Mouse (Mus musculus) erythroblast, embryonic 14.5 days (primary cell): Measurements from ENCODE around the gene Olfr1390. TPM values are rescaled to one million over a fixed set of nuclear protein-coding genes. Genes with fewer than 3 reads are reported as not detected.
"Not testable (repeated sequence)": the region's sequence is repeated elsewhere in the genome, so short reads cannot be mapped to it uniquely, and the experiment has no call there.

ENCODE experiments used
- H3K27me3 ChIP-seq: 2 replicates; pipeline ENCODE4 v1.6.1; 2012; ENCODE audit warnings: inconsistent platforms; ENCODE audit not compliant: control insufficient read depth
- H3K36me3 ChIP-seq: 2 replicates; pipeline ENCODE4 v1.6.1; 2012; ENCODE audit warnings: mild to moderate bottlenecking, inconsistent platforms; ENCODE audit not compliant: control insufficient read depth
- H3K4me1 ChIP-seq: 2 replicates; pipeline ENCODE4 v1.6.1; 2012; ENCODE audit warnings: inconsistent platforms; ENCODE audit not compliant: control insufficient read depth
- H3K4me3 ChIP-seq: replicated peaks from 2 replicates; pipeline ENCODE3; 2012; ENCODE audit warnings: moderate library complexity, mild to moderate bottlenecking, inconsistent platforms
- H3K9me3 ChIP-seq: 2 replicates; pipeline ENCODE4 v1.6.1; 2012; ENCODE audit warnings: low read length, inconsistent platforms, mixed read lengths; ENCODE audit not compliant: control insufficient read depth
- GATA1 ChIP-seq: IDR thresholded peaks from 2 replicates; pipeline ENCODE4 v1.6.1; 2012; ENCODE audit warnings: low read length, inconsistent platforms, mixed read lengths
- TAL1 ChIP-seq: IDR thresholded peaks from 3 replicates; pipeline ENCODE4 v1.6.1; 2012; ENCODE audit warnings: low read length, inconsistent platforms, mixed read lengths
- polyA plus RNA-seq: library from polyadenylated mRNA; stranded (reverse); fragments of >175 nt; gene quantifications from 2 replicates; pipeline ENCODE4 v1.2.3, GENCODE M21; 2012

The Olfr1390 gene
- not detected in 2 replicates for polyA plus RNA-seq

- Histone ChIP-seq H3K4me1 (no peaks in the 10 kb centered on the region), H3K4me3 (no peak within 1 kb of the TSS), H3K27me3 (no peaks in the 10 kb centered on the region), H3K36me3 (no peaks in the 10 kb centered on the region), H3K9me3 (no peaks in the 10 kb centered on the region)
- TF ChIP-seq TAL1: no peak
- no peak for TF ChIP-seq GATA1
Observed at GRCm38 (mm10) chr11:49334888-49335287, at the start of gene Olfr1390. Gene Olfr1390 (plus strand): TSS chr11:49335188.

- no peaks in the 10 kb centered on the region for H3K9me3 ChIP-seq
Observed at GRCm38 (mm10) chr11:49287251-49287650, 47.7 kb upstream of the Olfr1390 start.

GRCm38 (mm10) chr11:49292777-49293176, 42.2 kb upstream of the Olfr1390 start:
- H3K36me3 ChIP-seq: no peaks in the 10 kb centered on the region
- no peaks in the 10 kb centered on the region for H3K4me1 ChIP-seq
- H3K9me3 ChIP-seq: no peaks in the 10 kb centered on the region
- no peak overlapping the region for H3K4me3 ChIP-seq
- H3K27me3 ChIP-seq: no peaks in the 10 kb centered on the region
- no peak for TF ChIP-seq GATA1
- TF ChIP-seq TAL1: no peak

More at GRCm38 (mm10) chr11:49287251-49287650, 47.7 kb upstream of the Olfr1390 start:
- TF ChIP-seq GATA1 (no peak), TAL1 (no peak)
- H3K4me1 ChIP-seq: no peaks in the 10 kb centered on the region
- H3K27me3 ChIP-seq: no peaks in the 10 kb centered on the region
- H3K4me3 ChIP-seq: no peak overlapping the region
- H3K36me3 ChIP-seq: no peaks in the 10 kb centered on the region

DNA sequence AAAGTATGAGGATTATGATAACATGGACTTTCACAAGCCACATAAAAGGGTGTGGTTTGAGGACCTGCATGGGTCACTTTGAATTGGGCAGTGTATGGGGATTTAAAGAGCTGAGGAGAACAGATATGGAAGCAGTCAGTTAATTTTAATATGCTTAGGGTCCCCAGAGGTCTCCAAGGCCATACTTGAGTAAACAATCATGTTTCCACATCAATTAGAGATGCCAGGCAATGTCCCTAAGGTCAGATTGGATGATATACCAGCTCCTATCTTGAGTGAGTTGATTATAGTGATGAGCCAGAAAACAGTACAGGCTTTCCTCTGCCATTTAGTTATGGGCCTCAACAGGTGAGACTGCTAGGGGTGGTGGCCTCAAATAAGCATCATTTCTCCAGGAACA, 30.5 kb upstream of the Olfr1390 start, which contains the start of gene Olfr10:
TSS of gene Olfr10 (plus strand) at position 301 of the 400 bp plus-strand sequence.
- H3K27me3 ChIP-seq: no peaks in the 10 kb centered on the region
- no peak within 1 kb of the TSS for H3K4me3 ChIP-seq
- no peaks in the 10 kb centered on the region for H3K36me3 ChIP-seq
- H3K9me3 ChIP-seq: no peaks in the 10 kb centered on the region
- H3K4me1 ChIP-seq: no peaks in the 10 kb centered on the region
- no peak for TF ChIP-seq GATA1
- no peak for TF ChIP-seq TAL1

DNA sequence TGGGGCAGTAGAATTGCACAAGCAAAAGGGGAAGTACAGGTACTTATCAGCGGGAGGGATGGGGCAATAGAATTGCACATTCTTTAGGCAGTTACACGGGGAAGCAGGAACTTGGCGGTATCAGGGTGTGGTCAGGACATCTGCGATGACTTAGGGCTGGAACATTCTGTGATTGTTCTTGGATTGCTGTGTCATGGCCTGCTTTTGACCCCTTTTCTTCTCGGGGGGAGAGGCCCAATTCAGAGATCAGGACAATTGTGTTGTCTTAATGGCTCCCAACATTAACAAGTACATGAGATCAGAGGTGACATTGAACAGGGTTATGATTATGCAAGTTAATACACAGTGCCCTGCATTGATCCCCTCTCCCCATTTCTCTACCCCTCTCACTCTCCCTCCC, 26.4 kb upstream of the Olfr1390 start:
- H3K36me3 ChIP-seq, H3K4me3 ChIP-seq, H3K9me3 ChIP-seq, H3K4me1 ChIP-seq, H3K27me3 ChIP-seq: not testable (repeated sequence)

DNA sequence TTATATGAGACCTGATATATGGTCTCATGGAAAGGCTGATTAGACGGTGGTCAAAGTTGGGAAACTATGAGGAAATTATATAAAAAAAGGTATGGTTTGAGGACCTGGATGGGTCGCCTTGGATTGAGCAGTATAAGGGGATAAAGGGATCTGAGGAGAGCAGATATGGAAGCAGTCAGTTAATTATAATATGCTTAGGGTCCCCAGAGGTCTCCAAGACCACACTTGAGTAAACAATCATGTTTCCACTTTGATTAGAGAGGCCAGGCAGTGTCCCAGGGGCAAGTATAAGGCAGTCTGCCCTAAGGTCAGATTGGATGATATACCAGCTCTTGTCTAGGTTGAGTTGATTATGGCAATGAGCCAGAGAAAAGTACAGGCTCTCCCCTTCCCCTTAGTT, 12.5 kb upstream of the Olfr1390 start, which contains the start of gene Olfr1391:
TSS of gene Olfr1391 (plus strand) at position 301 of the 400 bp plus-strand sequence.
- Histone ChIP-seq H3K36me3 (no peaks in the 10 kb centered on the region), H3K9me3 (no peaks in the 10 kb centered on the region), H3K27me3 (no peaks in the 10 kb centered on the region), H3K4me1 (no peaks in the 10 kb centered on the region), H3K4me3 (no peak within 1 kb of the TSS)
- TF ChIP-seq TAL1 (no peak), GATA1 (no peak)

GRCm38 (mm10) chr11:49326726-49327125, 8.3 kb upstream of the Olfr1390 start:
- Histone ChIP-seq H3K36me3 (no peaks in the 10 kb centered on the region), H3K9me3 (no peaks in the 10 kb centered on the region), H3K27me3 (no peaks in the 10 kb centered on the region), H3K4me3 (no peak overlapping the region), H3K4me1 (no peaks in the 10 kb centered on the region)
- TF ChIP-seq GATA1 (no peak), TAL1 (no peak)

GRCm38 (mm10) chr11:49329686-49330085, 5.3 kb upstream of the Olfr1390 start:
- Histone ChIP-seq H3K27me3 (no peaks in the 10 kb centered on the region), H3K4me1 (no peaks in the 10 kb centered on the region), H3K4me3 (no peak overlapping the region), H3K9me3 (no peaks in the 10 kb centered on the region), H3K36me3 (no peaks in the 10 kb centered on the region)
- TF ChIP-seq TAL1 (no peak), GATA1 (no peak)

DNA sequence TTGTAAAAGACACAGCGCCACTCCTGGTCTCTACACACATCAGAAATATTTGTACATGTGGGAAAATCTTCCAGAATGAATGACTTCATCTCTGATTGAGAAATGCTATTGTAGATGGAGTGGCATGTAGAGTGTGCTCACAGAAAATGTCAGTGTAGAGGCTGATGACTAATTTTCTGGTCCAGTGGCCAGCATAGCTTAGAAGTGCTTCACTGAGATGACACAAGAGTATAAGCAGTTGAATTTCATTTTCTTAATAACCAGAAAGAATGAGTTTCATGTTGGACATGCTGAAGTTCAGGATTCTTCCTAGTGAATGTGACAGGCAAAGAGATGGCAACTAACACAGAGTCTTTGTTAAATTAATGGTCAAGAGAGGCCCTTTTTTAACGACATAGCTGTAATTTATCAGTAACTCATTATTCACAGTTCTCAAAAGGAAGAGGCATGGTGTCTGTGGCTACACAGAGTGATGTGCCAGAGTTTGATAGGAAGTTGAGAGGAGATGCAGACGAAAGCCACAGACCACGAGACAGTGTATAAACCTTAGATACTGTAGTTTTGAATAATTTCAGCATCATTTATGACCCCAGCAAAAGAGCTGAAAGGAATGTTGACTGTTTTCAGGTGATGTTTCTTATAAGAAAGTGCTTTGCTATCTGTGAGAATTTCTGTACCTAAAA, 2.3 kb downstream of the Olfr1390 start:
- Histone ChIP-seq H3K36me3 (no peaks in the 10 kb centered on the region), H3K4me1 (no peaks in the 10 kb centered on the region), H3K27me3 (no peaks in the 10 kb centered on the region), H3K9me3 (no peaks in the 10 kb centered on the region), H3K4me3 (no peak overlapping the region)
- TF ChIP-seq GATA1 (no peak), TAL1 (no peak)

- H3K36me3 ChIP-seq: no peaks in the 10 kb centered on the region
- no peaks in the 10 kb centered on the region for H3K27me3 ChIP-seq
- no peaks in the 10 kb centered on the region for H3K9me3 ChIP-seq
- no peak for TF ChIP-seq TAL1
- TF ChIP-seq GATA1: no peak
- H3K4me3 ChIP-seq: no peak overlapping the region
- no peaks in the 10 kb centered on the region for H3K4me1 ChIP-seq
Observed at GRCm38 (mm10) chr11:49383133-49383532, 48.1 kb downstream of the Olfr1390 start.

- not testable (repeated sequence) for H3K4me3 ChIP-seq, H3K36me3 ChIP-seq, H3K4me1 ChIP-seq, H3K27me3 ChIP-seq, H3K9me3 ChIP-seq
Observed at GRCm38 (mm10) chr11:49386118-49386517, 51.1 kb downstream of the Olfr1390 start.
